ENCODE assay signal across 8 mouse cellular contexts in genomic region chr9:7714062-7714907, GRCm38 (mm10). TPM values are rescaled to one million over a fixed set of nuclear protein-coding genes. Genes with fewer than 3 reads are reported as not detected.
DNase-seq lines count a peak whose midpoint lies in the region; ATAC-seq and TF ChIP-seq lines count a peak whose summit lies in the region.

No protein-coding gene starts in this region.

- no peak overlapping the region for H3K27ac ChIP-seq in cerebellum, adult 2 months (ENCODE audit: insufficient read depth, low read length)
- H3K27ac ChIP-seq in kidney, embryonic 15.5 days: no peak overlapping the region
- no peak overlapping the region for H3K27ac ChIP-seq in neural tube, embryonic 15.5 days (replicated peaks)

- no peaks in the 10 kb centered on the region for H3K4me1 ChIP-seq in cerebellum, adult 2 months (ENCODE audit: control insufficient read depth, insufficient read depth, low read length)
- H3K4me1 ChIP-seq in kidney, embryonic 15.5 days: 0 out of 2 replicates have a peak, but pooled peaks cover 4% of the 10 kb centered on the region
- H3K4me1 ChIP-seq in neural tube, embryonic 15.5 days: no peaks in the 10 kb centered on the region

- WGBS in cerebellum, adult 2 months: 43% methylated on average over 4 of the region's 4 CpGs
- 41% methylated on average over 4 of the region's 4 CpGs for WGBS in kidney, embryonic 15.5 days
- 43% methylated on average over 4 of the region's 4 CpGs for WGBS in neural tube, embryonic 15.5 days

- peak; percentile 62; the same call in 1 of the 2 replicates for ATAC-seq in frontal cortex, adult (ENCODE audit: low TSS enrichment)
- peak; percentile 43; the same call in 1 of the 2 replicates for ATAC-seq in kidney, embryonic 15.5 days (replicated peaks; ENCODE audit: low FRiP score)
- ATAC-seq in neural tube, embryonic 15.5 days (ENCODE audit: low FRiP score): peak; percentile 59; the same call in 1 of the 2 replicates

- TF ChIP-seq CTCF in cerebellum, adult 2 months (IDR thresholded peaks at IDR 0.05; ENCODE audit: borderline replicate concordance, insufficient read depth, low read depth, low read length): 0 out of 2 replicates have a peak, but pooled peaks have one; percentile 22

- H3K36me3 ChIP-seq in kidney, embryonic 15.5 days: no peaks in the 10 kb centered on the region
- H3K36me3 ChIP-seq in neural tube, embryonic 15.5 days: no peaks in the 10 kb centered on the region

- no peak overlapping the region for H3K9ac ChIP-seq in kidney, embryonic 15.5 days
- H3K9ac ChIP-seq in neural tube, embryonic 15.5 days (replicated peaks): no peak overlapping the region

- no peak for TF ChIP-seq POLR2A in cerebellum, adult 2 months (IDR thresholded peaks at IDR 0.05; ENCODE audit: borderline replicate concordance, insufficient read depth, low read length)

- peak; percentile 19 for DNase-seq in urinary bladder, postnatal 14 days (ENCODE audit: low spot score)
- DNase-seq in urinary bladder, postnatal 4 days (ENCODE audit: low spot score in 2 of 2): no peak
- DNase-seq in cerebellum, adult 2 months: peak; percentile 20 to 29
- DNase-seq in lung, adult 18-20 months: peak; percentile 6 to 18
- no peak for DNase-seq in ovary, postnatal 36 days (ENCODE audit: low spot score)

- no peaks in the 10 kb centered on the region for H3K9me3 ChIP-seq in kidney, embryonic 15.5 days (replicated peaks)
- H3K9me3 ChIP-seq in neural tube, embryonic 15.5 days (replicated peaks): no peaks in the 10 kb centered on the region

- no peaks in the 10 kb centered on the region for H3K27me3 ChIP-seq in cerebellum, adult 2 months (ENCODE audit: control insufficient read depth, insufficient read depth, low read length)
- no peaks in the 10 kb centered on the region for H3K27me3 ChIP-seq in kidney, embryonic 15.5 days
- H3K27me3 ChIP-seq in neural tube, embryonic 15.5 days (replicated peaks): no peaks in the 10 kb centered on the region

- H3K4me3 ChIP-seq in cerebellum, adult 2 months (replicated peaks; ENCODE audit: insufficient read depth, low read depth, low read length): no peak overlapping the region
- H3K4me3 ChIP-seq in kidney, embryonic 15.5 days (replicated peaks): no peak overlapping the region
- no peak overlapping the region for H3K4me3 ChIP-seq in neural tube, embryonic 15.5 days (replicated peaks)

- no peak overlapping the region for H3K4me2 ChIP-seq in kidney, embryonic 15.5 days
- H3K4me2 ChIP-seq in neural tube, embryonic 15.5 days: no peak overlapping the region

RNA-seq across cellular contexts. Expression of gene Mmp7, which starts 22.4 kb away (rescaled TPM):
- polyA plus RNA-seq in cerebellum, adult 2 months (2012; rRNA removed): not detected in 2 replicates
- polyA plus RNA-seq in kidney, embryonic 15.5 days (2015; fragmentation: Nextera tagmentation; extraction: Ambion mirVana): not detected in 2 replicates
- polyA plus RNA-seq in neural tube, embryonic 15.5 days (2015; fragmentation: Nextera tagmentation; extraction: Ambion mirVana): not detected in 2 replicates

RNA-seq across cellular contexts. Expression of gene Tmem123, which starts 49.6 kb away (rescaled TPM):
- polyA plus RNA-seq in cerebellum, adult 2 months (2012; rRNA removed): 20.9 and 21.4 TPM in 2 replicates
- polyA plus RNA-seq in kidney, embryonic 15.5 days (2015; fragmentation: Nextera tagmentation; extraction: Ambion mirVana): 93.6 and 94.8 TPM in 2 replicates
- polyA plus RNA-seq in neural tube, embryonic 15.5 days (2015; fragmentation: Nextera tagmentation; extraction: Ambion mirVana): 13.5 and 32.2 TPM in 2 replicates

Comparison
In these comparisons a context has a peak if more than half of its experiments do, and no peak if none do; other contexts are left out.
1. DNase-seq: peak in urinary bladder, postnatal 14 days (single experiment), cerebellum, adult 2 months (2 of 2) and lung, adult 18-20 months (2 of 2); none in urinary bladder, postnatal 4 days (0 of 2) and ovary, postnatal 36 days (single experiment).
2. Peak in every context shown above with its lines, with median percentiles within 50 percentile points of each other: ATAC-seq.